ENCODE assay signal across 8 mouse cellular contexts in the genomic region with DNA sequence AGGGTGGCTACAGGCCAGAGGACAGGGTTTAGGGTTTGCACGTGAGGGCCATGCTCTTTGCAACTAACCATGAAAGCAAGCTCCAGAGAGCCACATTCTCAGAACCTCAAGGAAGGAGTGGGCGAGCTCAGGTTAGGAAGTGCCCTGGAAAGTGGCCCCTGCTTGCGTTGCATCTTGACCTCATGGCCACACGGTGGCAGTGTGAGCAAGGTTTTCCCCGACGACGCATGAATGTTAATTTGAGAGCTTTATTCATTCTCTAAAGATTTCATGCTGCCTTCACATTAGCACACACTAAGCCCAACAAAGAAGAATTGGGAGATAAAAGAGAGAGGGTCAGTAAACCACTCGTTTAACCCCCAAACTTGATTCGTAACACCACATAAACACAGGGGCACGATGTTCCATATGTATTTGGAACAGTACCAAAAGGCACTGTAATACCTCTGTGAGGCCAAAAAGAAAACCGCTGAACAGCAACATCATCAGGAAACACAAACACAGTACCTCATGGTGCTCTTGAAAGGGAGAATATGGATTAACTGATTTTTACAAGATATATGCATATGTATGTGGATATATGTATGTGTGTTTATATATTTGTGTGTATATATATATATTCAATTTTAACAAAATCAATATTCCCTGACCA. TPM values are rescaled to one million over a fixed set of nuclear protein-coding genes. Genes with fewer than 3 reads are reported as not detected.
DNase-seq lines count a peak whose midpoint lies in the region; ATAC-seq and TF ChIP-seq lines count a peak whose summit lies in the region.

No protein-coding gene starts in this region.

- peak overlapping the region; percentile 38 for H3K4me2 ChIP-seq in heart, embryonic 16.5 days (ENCODE audit: low read depth, low read length)
- H3K4me2 ChIP-seq in neural tube, embryonic 15.5 days = peak overlapping the region; percentile 37

- H3K4me3 ChIP-seq in heart, embryonic 16.5 days (ENCODE audit: low read length) = no peak overlapping the region
- no peak overlapping the region for H3K4me3 ChIP-seq in layer of hippocampus, adult 2 months
- no peak overlapping the region for H3K4me3 ChIP-seq in lung, adult 2 months (replicated peaks; ENCODE audit: extremely low read depth, low read depth, low read length)
- no peak overlapping the region; the same call in 1 of the 2 replicates for H3K4me3 ChIP-seq in neural tube, embryonic 15.5 days (replicated peaks)

- no peaks in the 10 kb centered on the region for H3K9me3 ChIP-seq in heart, embryonic 16.5 days (replicated peaks; ENCODE audit: control insufficient read depth, low read length)
- H3K9me3 ChIP-seq in neural tube, embryonic 15.5 days (replicated peaks) = no peaks in the 10 kb centered on the region

- H3K36me3 ChIP-seq in heart, embryonic 16.5 days (ENCODE audit: control insufficient read depth, insufficient read depth) = no peaks in the 10 kb centered on the region
- H3K36me3 ChIP-seq in neural tube, embryonic 15.5 days = no peaks in the 10 kb centered on the region

- H3K27me3 ChIP-seq in heart, embryonic 16.5 days (ENCODE audit: control insufficient read depth, insufficient read depth, low read length) = 0 out of 2 replicates have a peak, but pooled peaks cover 3% of the 10 kb centered on the region
- 0 out of 2 replicates have a peak, but pooled peaks cover 5% of the 10 kb centered on the region for H3K27me3 ChIP-seq in neural tube, embryonic 15.5 days (replicated peaks)

- TF ChIP-seq POLR2A in lung, adult 2 months (IDR thresholded peaks at IDR 0.05; ENCODE audit: borderline replicate concordance, extremely low read depth, low read depth, low read length) = no peak

- WGBS in heart, embryonic 16.5 days = 11% methylated on average over 11 of the region's 11 CpGs
- 8% methylated on average over 11 of the region's 11 CpGs for WGBS in lung, adult 2 months
- 4% methylated on average over 11 of the region's 11 CpGs for WGBS in neural tube, embryonic 15.5 days

- no peak overlapping the region for H3K9ac ChIP-seq in heart, embryonic 16.5 days (ENCODE audit: low read length)
- no peak overlapping the region for H3K9ac ChIP-seq in neural tube, embryonic 15.5 days (replicated peaks)

- DNase-seq in ES-CJ7 (ENCODE audit: low read depth, low spot score) = peak; percentile 62
- peak; percentile 80 for DNase-seq in brain, adult 2 months (ENCODE audit: low read depth, low spot score)
- peak; percentile 48 to 65 for DNase-seq in layer of hippocampus, adult 2 months (ENCODE audit: low spot score in 2 of 2)
- peak; percentile 70 for DNase-seq in lung, adult 2 months
- DNase-seq in thymus, postnatal 0 days (ENCODE audit: low spot score) = peak; percentile 69

- no peaks in the 10 kb centered on the region for H3K4me1 ChIP-seq in heart, embryonic 16.5 days (ENCODE audit: control insufficient read depth, insufficient read depth, low read length)
- H3K4me1 ChIP-seq in lung, adult 2 months (ENCODE audit: control insufficient read depth, insufficient read depth, low read length) = no peaks in the 10 kb centered on the region; the same call in 1 of the 2 replicates
- 0 out of 2 replicates have a peak, but pooled peaks cover 3% of the 10 kb centered on the region for H3K4me1 ChIP-seq in neural tube, embryonic 15.5 days

- no peak overlapping the region for H3K27ac ChIP-seq in heart, embryonic 16.5 days (ENCODE audit: low read length)
- no peak overlapping the region for H3K27ac ChIP-seq in layer of hippocampus, adult 2 months
- no peak overlapping the region for H3K27ac ChIP-seq in neural tube, embryonic 15.5 days (replicated peaks)

- peak; percentile 93 for TF ChIP-seq CTCF in layer of hippocampus, adult 2 months (conservative IDR thresholded peaks at IDR 0.05)
- TF ChIP-seq CTCF in lung, adult 2 months (IDR thresholded peaks at IDR 0.05; ENCODE audit: insufficient read depth, low read length) = peak; percentile 99

- ATAC-seq in erythroid progenitor cell, adult 5-6 weeks (replicated peaks; ENCODE audit: low FRiP score, poor library complexity, severe bottlenecking) = peak; percentile 89
- ATAC-seq in heart, embryonic 16.5 days (replicated peaks; ENCODE audit: extremely low read depth, insufficient read depth, low FRiP score) = no peak
- peak; percentile 73 for ATAC-seq in neural tube, embryonic 15.5 days (ENCODE audit: low FRiP score)

RNA-seq across cellular contexts. Expression of a gene that starts 41.0 kb away (rescaled TPM):
- total RNA-seq in erythroid progenitor cell, adult 5-6 weeks (2015; ENCODE audit: low replicate concordance) = 241 and 302 TPM in 2 replicates
- total RNA-seq in erythroid progenitor cell, adult 5-6 weeks (2017; ENCODE audit: low replicate concordance) = 359 and 488 TPM in 2 replicates
- polyA plus RNA-seq in heart, embryonic 16.5 days (2015; fragmentation: Nextera tagmentation; extraction: Ambion mirVana) = 17.4 and 24.0 TPM in 2 replicates
- total RNA-seq in layer of hippocampus, adult 2 months (2021) = 10 to 100 TPM; 36.6 to 39.5 TPM
- 408 and 425 TPM in 2 replicates for polyA plus RNA-seq in lung, adult 2 months (2012; rRNA removed)
- 51.7 and 62.6 TPM in 2 replicates for polyA plus RNA-seq in neural tube, embryonic 15.5 days (2015; fragmentation: Nextera tagmentation; extraction: Ambion mirVana)
- polyA plus RNA-seq in thymus, postnatal 0 days (2015; fragmentation: Nextera tagmentation; extraction: Ambion mirVana) = 15.7 and 18.0 TPM in 2 replicates
